Mouse (Mus musculus) hindbrain, embryonic 16.5 days (tissue): Measurements from ENCODE around the gene Smg6. TPM values are rescaled to one million over a fixed set of nuclear protein-coding genes. Genes with fewer than 3 reads are reported as not detected.

Source experiments
- ATAC-seq: fragments of 200-750 bp; cut with Nextera tagmentation; 2 replicates; pipeline ENCODE4 v1.8.0; 2017; ENCODE audit warnings: moderate TSS enrichment, moderate library complexity
- H3K27ac ChIP-seq: fragments of 300-500 bp; sonication (generic); 2 replicates; pipeline ENCODE4 v1.5.1; 2014; ENCODE audit warnings: low read depth, mild to moderate bottlenecking, control low read depth, low read length, moderate library complexity
- H3K27me3 ChIP-seq: fragments of 300-500 bp; sonication (generic); replicated peaks from 2 replicates; pipeline ENCODE4 v1.6.1; 2014; ENCODE audit warnings: low read length; ENCODE audit not compliant: control insufficient read depth, insufficient read depth
- H3K36me3 ChIP-seq: fragments of 300-500 bp; sonication (generic); 2 replicates; pipeline ENCODE4 v1.6.1; 2014; ENCODE audit warnings: mild to moderate bottlenecking, low read length, moderate library complexity, mixed read lengths; ENCODE audit not compliant: control insufficient read depth, insufficient read depth
- H3K4me1 ChIP-seq: fragments of 300-500 bp; sonication (generic); 2 replicates; pipeline ENCODE4 v1.6.1; 2014; ENCODE audit warnings: low read depth, low read length; ENCODE audit not compliant: control insufficient read depth, insufficient read depth
- H3K4me2 ChIP-seq: fragments of 300-500 bp; sonication (generic); 2 replicates; pipeline ENCODE4 v1.6.1; 2014; ENCODE audit warnings: mild to moderate bottlenecking, low read length, control low read depth, moderate library complexity
- H3K4me3 ChIP-seq: fragments of 300-500 bp; sonication (generic); 2 replicates; pipeline ENCODE4 v1.5.1; 2014; ENCODE audit warnings: mild to moderate bottlenecking, low read length, control low read depth, moderate library complexity
- H3K9ac ChIP-seq: fragments of 300-500 bp; sonication (generic); 2 replicates; pipeline ENCODE4 v1.6.1; 2014; ENCODE audit warnings: low read depth, mild to moderate bottlenecking, control low read depth, low read length, moderate library complexity
- H3K9me3 ChIP-seq: fragments of 300-500 bp; sonication (generic); 2 replicates; pipeline ENCODE4 v1.6.1; 2014; ENCODE audit warnings: mild to moderate bottlenecking, low read length, moderate library complexity; ENCODE audit not compliant: control insufficient read depth
- WGBS: fragments of 180-500 bp; shearing (Covaris S2); extraction: QIAGEN DNeasy Blood & Tissue Kit; methylation state at CpG from one replicate; pipeline ENCODE4 v1.1.7; 2014; 5-methylcytosine and 5-hydroxymethylcytosine counted together
- polyA plus RNA-seq: library from polyadenylated mRNA; unstranded; fragments of >200 nt; fragmentation: Nextera tagmentation; extraction: Ambion mirVana; gene quantifications from 2 replicates; pipeline ENCODE4 v1.2.1, GENCODE M21; 2015

Gene Smg6
- polyA plus RNA-seq, 1 experiment from 2014 or later, result 11.6 TPM

- Histone ChIP-seq H3K9me3 (no peaks in the 10 kb centered on the region), H3K9ac (peak overlapping the region; percentile 68; the same call in 1 of the 2 replicates), H3K4me3 (peak overlapping the region; percentile 60), H3K4me1 (peaks cover 39% of the 10 kb centered on the region), H3K27me3 (peaks cover 11% of the 10 kb centered on the region), H3K27ac (no peak overlapping the region), H3K36me3 (no peaks in the 10 kb centered on the region), H3K4me2 (peak overlapping the region; percentile 72)
- WGBS, result 20% methylated on average over 13 of the region's 13 CpGs
- peak; percentile 40 for ATAC-seq
Observed at GRCm38 (mm10) chr11:75192336-75193214, 267.0 kb downstream of the Smg6 start.

GRCm38 (mm10) chr11:75193256-75194071 lies 267.8 kb downstream of the Smg6 start, which contains the start of gene Rtn4rl1:
Rtn4rl1 (plus strand) TSS chr11:75193783.
- no peak for ATAC-seq
- Histone ChIP-seq H3K4me3 (peak within 1 kb of the TSS; percentile 60), H3K4me1 (peaks cover 39% of the 10 kb centered on the region), H3K36me3 (no peaks in the 10 kb centered on the region), H3K9me3 (no peaks in the 10 kb centered on the region), H3K9ac (peak within 1 kb of the TSS; percentile 68), H3K27me3 (peaks cover 11% of the 10 kb centered on the region), H3K4me2 (peak within 1 kb of the TSS; percentile 72), H3K27ac (peak within 1 kb of the TSS; percentile 32; the same call in 1 of the 2 replicates)
- WGBS, result under 1% methylated on average over 71 of the region's 84 CpGs

GRCm38 (mm10) chr11:75194121-75194849 lies 268.7 kb downstream of the Smg6 start:
- WGBS, result under 1% methylated on average over 52 of the region's 52 CpGs
- Histone ChIP-seq H3K4me2 (peak overlapping the region; percentile 72), H3K9ac (peak overlapping the region; percentile 68), H3K36me3 (no peaks in the 10 kb centered on the region), H3K9me3 (no peaks in the 10 kb centered on the region), H3K4me3 (peak overlapping the region; percentile 60), H3K4me1 (peaks cover 37% of the 10 kb centered on the region), H3K27ac (peak overlapping the region; percentile 32; the same call in 1 of the 2 replicates), H3K27me3 (peaks cover 11% of the 10 kb centered on the region)
- ATAC-seq, result no peak

GRCm38 (mm10) chr11:75194850-75195461 lies 269.3 kb downstream of the Smg6 start:
- WGBS, result under 1% methylated on average over 39 of the region's 39 CpGs
- Histone ChIP-seq H3K4me1 (peaks cover 31% of the 10 kb centered on the region), H3K27me3 (peaks cover 11% of the 10 kb centered on the region), H3K9ac (peak overlapping the region; percentile 68), H3K4me2 (peak overlapping the region; percentile 72), H3K9me3 (no peaks in the 10 kb centered on the region), H3K27ac (peak overlapping the region; percentile 20; the same call in 1 of the 2 replicates), H3K4me3 (peak overlapping the region; percentile 60), H3K36me3 (no peaks in the 10 kb centered on the region)
- peak; percentile 35; the same call in 1 of the 2 replicates for ATAC-seq

GRCm38 (mm10) chr11:75196131-75196530 lies 270.5 kb downstream of the Smg6 start:
- WGBS, result 52% methylated on average over 6 of the region's 6 CpGs
- Histone ChIP-seq H3K36me3 (no peaks in the 10 kb centered on the region), H3K4me3 (peak overlapping the region; percentile 60), H3K27me3 (peaks cover 11% of the 10 kb centered on the region), H3K4me2 (peak overlapping the region; percentile 72), H3K27ac (no peak overlapping the region), H3K9me3 (no peaks in the 10 kb centered on the region), H3K4me1 (peaks cover 31% of the 10 kb centered on the region), H3K9ac (peak overlapping the region; percentile 25; the same call in 1 of the 2 replicates)
- ATAC-seq, result no peak

GRCm38 (mm10) chr11:75197956-75198355 lies 272.3 kb downstream of the Smg6 start:
- ATAC-seq, result no peak
- no peak overlapping the region for H3K4me3 ChIP-seq
- H3K27ac ChIP-seq, result no peak overlapping the region
- H3K4me2 ChIP-seq, result no peak overlapping the region
- H3K4me1 ChIP-seq, result peaks cover 30% of the 10 kb centered on the region
- H3K27me3 ChIP-seq, result peaks cover 11% of the 10 kb centered on the region
- H3K9me3 ChIP-seq, result no peaks in the 10 kb centered on the region
- no peaks in the 10 kb centered on the region for H3K36me3 ChIP-seq
- 36% methylated on average over 7 of the region's 7 CpGs for WGBS
- no peak overlapping the region for H3K9ac ChIP-seq

GRCm38 (mm10) chr11:75198792-75199191 lies 273.2 kb downstream of the Smg6 start:
- Histone ChIP-seq H3K9me3 (no peaks in the 10 kb centered on the region), H3K4me1 (peaks cover 24% of the 10 kb centered on the region), H3K27me3 (peaks cover 8% of the 10 kb centered on the region; the same call in 1 of the 2 replicates), H3K4me2 (no peak overlapping the region), H3K9ac (no peak overlapping the region), H3K4me3 (no peak overlapping the region), H3K36me3 (no peaks in the 10 kb centered on the region), H3K27ac (no peak overlapping the region)
- ATAC-seq, result no peak
- WGBS, result 47% methylated on average over 4 of the region's 4 CpGs

- peaks cover 8% of the 10 kb centered on the region; the same call in 1 of the 2 replicates for H3K27me3 ChIP-seq
- H3K9ac ChIP-seq, result no peak overlapping the region
- H3K4me2 ChIP-seq, result no peak overlapping the region
- ATAC-seq, result no peak
- no peak overlapping the region for H3K4me3 ChIP-seq
- no peaks in the 10 kb centered on the region for H3K9me3 ChIP-seq
- peaks cover 13% of the 10 kb centered on the region for H3K4me1 ChIP-seq
- WGBS, result 78% methylated on average over 5 of the region's 5 CpGs
- no peaks in the 10 kb centered on the region for H3K36me3 ChIP-seq
- no peak overlapping the region for H3K27ac ChIP-seq
Observed at GRCm38 (mm10) chr11:75199951-75200350, 274.3 kb downstream of the Smg6 start.
